Mouse (Mus musculus) liver, embryonic 13.5 days (tissue): ENCODE results near the gene Tm9sf2. TPM values are rescaled to one million over a fixed set of nuclear protein-coding genes. Genes with fewer than 3 reads are reported as not detected.
"Not testable (repeated sequence)": the region's sequence is repeated elsewhere in the genome, so short reads cannot be mapped to it uniquely, and the experiment has no call there.

ENCODE experiments used
- ATAC-seq: fragments of 200-750 bp; cut with Nextera tagmentation; 2 replicates; pipeline ENCODE4 v1.8.0; 2017; ENCODE audit warnings: low read depth, mild to moderate bottlenecking, moderate number of reproducible peaks, moderate library complexity
- DNase-seq: peaks from one replicate; pipeline ENCODE4 v3.0.0; 2022
- H3K27ac ChIP-seq: fragments of 300-500 bp; sonication (generic); 2 replicates; pipeline ENCODE4 v1.5.1; 2015; ENCODE audit warnings: moderate library complexity, mild to moderate bottlenecking, inconsistent platforms
- H3K27me3 ChIP-seq: fragments of 300-500 bp; sonication (generic); 2 replicates; pipeline ENCODE4 v1.6.1; 2015; ENCODE audit warnings: mild to moderate bottlenecking, inconsistent platforms
- H3K36me3 ChIP-seq: fragments of 300-500 bp; sonication (generic); 2 replicates; pipeline ENCODE4 v1.6.1; 2015; ENCODE audit warnings: mild to moderate bottlenecking, inconsistent platforms
- H3K4me1 ChIP-seq: fragments of 300-500 bp; sonication (generic); replicated peaks from 2 replicates; pipeline ENCODE4 v1.6.1; 2015; ENCODE audit warnings: inconsistent platforms
- H3K4me2 ChIP-seq: fragments of 300-500 bp; sonication (generic); 2 replicates; pipeline ENCODE4 v1.6.1; 2015; ENCODE audit warnings: inconsistent platforms, mild to moderate bottlenecking, moderate library complexity
- H3K4me3 ChIP-seq: fragments of 300-500 bp; sonication (generic); replicated peaks from 2 replicates; pipeline ENCODE4 v1.5.1; 2015; ENCODE audit warnings: mild to moderate bottlenecking, inconsistent platforms
- H3K9ac ChIP-seq: fragments of 300-500 bp; sonication (generic); 2 replicates; pipeline ENCODE4 v1.6.1; 2015; ENCODE audit warnings: mild to moderate bottlenecking, inconsistent platforms
- H3K9me3 ChIP-seq: fragments of 300-500 bp; sonication (generic); replicated peaks from 2 replicates; pipeline ENCODE4 v1.6.1; 2016; ENCODE audit warnings: inconsistent platforms
- WGBS: fragments of 180-500 bp; shearing (Covaris S2); methylation state at CpG from one replicate; pipeline ENCODE4 v1.1.7; 2015; ENCODE audit not compliant: insufficient replicate concordance; 5-methylcytosine and 5-hydroxymethylcytosine counted together
- polyA plus RNA-seq: library from polyadenylated mRNA; unstranded; fragments of >200 nt; fragmentation: Nextera tagmentation; extraction: Ambion mirVana; gene quantifications from 2 replicates; pipeline ENCODE4 v1.2.1, GENCODE M21; 2015

The Tm9sf2 gene
- polyA plus RNA-seq, 1 experiment from 2014 or later: 77.9 TPM

DNA sequence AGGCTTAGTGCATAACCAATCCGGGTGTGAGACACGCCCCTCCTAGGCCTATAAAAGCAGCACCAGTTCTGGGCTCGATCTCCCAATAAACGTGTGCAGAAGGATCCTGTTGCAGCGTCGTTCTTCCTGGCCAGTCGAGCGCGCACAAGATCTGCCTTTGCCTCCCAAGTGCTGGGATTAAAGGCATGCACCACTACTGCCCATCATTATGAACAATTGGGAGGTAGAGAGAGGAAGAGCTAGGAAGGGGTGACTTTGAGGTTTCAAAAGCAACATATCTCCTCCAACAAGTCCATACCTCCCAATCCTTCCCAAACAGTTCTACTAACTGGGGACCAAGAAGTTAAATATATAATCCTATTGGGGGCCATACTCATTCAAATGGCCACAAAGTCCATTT is 4.9 kb upstream of the Tm9sf2 start:
- H3K9ac ChIP-seq, H3K4me3 ChIP-seq, H3K27me3 ChIP-seq, H3K36me3 ChIP-seq, H3K4me2 ChIP-seq, H3K9me3 ChIP-seq, H3K27ac ChIP-seq, ATAC-seq, DNase-seq: not testable (repeated sequence)
- peaks cover 20% of the 10 kb centered on the region for H3K4me1 ChIP-seq
- whole genome bisulfite sequencing: 83% methylated on average over 9 of the region's 9 CpGs

- DNase-seq (peak; percentile 95), ATAC-seq (peak; percentile 87)
- Histone ChIP-seq H3K27ac (peak overlapping the region; percentile 95), H3K9ac (peak overlapping the region; percentile 99), H3K27me3 (no peaks in the 10 kb centered on the region), H3K4me1 (peaks cover 39% of the 10 kb centered on the region), H3K4me2 (peak overlapping the region; percentile 91), H3K4me3 (peak overlapping the region; percentile 99), H3K36me3 (no peaks in the 10 kb centered on the region), H3K9me3 (no peaks in the 10 kb centered on the region)
- 1% methylated on average over 24 of the region's 24 CpGs for WGBS
These were observed 2.0 kb upstream of the Tm9sf2 start for GRCm38 (mm10) chr14:122104881-122105280.

- H3K9me3 ChIP-seq: no peaks in the 10 kb centered on the region
- H3K4me2 ChIP-seq: peak overlapping the region; percentile 91
- peak overlapping the region; percentile 99 for H3K9ac ChIP-seq
- 0 out of 2 replicates have a peak, but pooled peaks have one; percentile 2 for ATAC-seq
- 59% methylated on average over 16 of the region's 16 CpGs for WGBS
- no peak for DNase-seq
- peaks cover 39% of the 10 kb centered on the region for H3K4me1 ChIP-seq
- H3K4me3 ChIP-seq: peak overlapping the region; percentile 99
- H3K36me3 ChIP-seq: peaks cover 2% of the 10 kb centered on the region; the same call in 1 of the 2 replicates
- peak overlapping the region; percentile 95 for H3K27ac ChIP-seq
- H3K27me3 ChIP-seq: no peaks in the 10 kb centered on the region
These were observed 1.2 kb upstream of the Tm9sf2 start for GRCm38 (mm10) chr14:122105391-122106285.

- H3K4me3 ChIP-seq: peak overlapping the region; percentile 99
- no peaks in the 10 kb centered on the region for H3K27me3 ChIP-seq
- H3K9me3 ChIP-seq: no peaks in the 10 kb centered on the region
- ATAC-seq: peak; percentile 4; the same call in 1 of the 2 replicates
- 4% methylated on average over 44 of the region's 44 CpGs for WGBS
- peaks cover 51% of the 10 kb centered on the region for H3K4me1 ChIP-seq
- peak overlapping the region; percentile 99 for H3K9ac ChIP-seq
- H3K27ac ChIP-seq: peak overlapping the region; percentile 95
- DNase-seq: no peak
- H3K4me2 ChIP-seq: peak overlapping the region; percentile 91
- H3K36me3 ChIP-seq: peaks cover 19% of the 10 kb centered on the region
These were observed 810 bp downstream of the Tm9sf2 start for GRCm38 (mm10) chr14:122107481-122108214.

- DNase-seq: no peak
- WGBS: 76% methylated on average over 2 of the region's 2 CpGs
- H3K4me3 ChIP-seq: no peak overlapping the region
These were observed 4.8 kb downstream of the Tm9sf2 start for GRCm38 (mm10) chr14:122111681-122112080.

GRCm38 (mm10) chr14:122112311-122112710 is 5.5 kb downstream of the Tm9sf2 start:
- H3K4me3 ChIP-seq: no peak overlapping the region
- no peaks in the 10 kb centered on the region for H3K9me3 ChIP-seq
- DNase-seq (no peak), ATAC-seq (no peak)
- 68% methylated on average over 5 of the region's 5 CpGs for WGBS
- H3K36me3 ChIP-seq: peaks cover 19% of the 10 kb centered on the region
- H3K4me1 ChIP-seq: peaks cover 31% of the 10 kb centered on the region
- no peak overlapping the region for H3K4me2 ChIP-seq
- H3K9ac ChIP-seq: no peak overlapping the region
- no peaks in the 10 kb centered on the region for H3K27me3 ChIP-seq
- no peak overlapping the region for H3K27ac ChIP-seq

More at GRCm38 (mm10) chr14:122111681-122112080, 4.8 kb downstream of the Tm9sf2 start:
- H3K4me1 ChIP-seq: peaks cover 31% of the 10 kb centered on the region
- no peak overlapping the region for H3K27ac ChIP-seq
- H3K36me3 ChIP-seq: peaks cover 19% of the 10 kb centered on the region
- H3K9me3 ChIP-seq: no peaks in the 10 kb centered on the region
- H3K9ac ChIP-seq: no peak overlapping the region
- ATAC-seq: no peak
- no peak overlapping the region for H3K4me2 ChIP-seq
- no peaks in the 10 kb centered on the region for H3K27me3 ChIP-seq

DNA sequence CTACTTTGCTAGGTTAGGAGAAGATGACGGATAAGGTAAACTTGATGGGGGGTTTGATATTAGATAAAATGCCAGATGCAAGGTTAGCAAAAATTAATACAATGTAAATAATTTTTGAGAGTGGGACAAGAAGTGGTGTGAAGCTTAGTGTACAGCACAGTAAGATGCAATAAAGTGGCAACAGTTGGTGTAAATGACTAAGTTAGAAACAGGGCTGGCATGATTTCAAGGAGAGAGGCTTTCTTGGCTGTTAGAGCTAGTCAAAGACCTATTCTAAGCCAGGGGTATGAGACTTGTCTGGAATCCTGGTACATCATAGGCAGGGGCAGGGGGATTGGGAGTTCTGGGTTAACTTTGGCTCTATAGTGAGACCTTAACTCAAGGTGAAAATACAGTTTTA is 9.4 kb downstream of the Tm9sf2 start:
- H3K4me2 ChIP-seq: no peak overlapping the region
- no peaks in the 10 kb centered on the region for H3K9me3 ChIP-seq
- no peak for ATAC-seq
- no peak overlapping the region for H3K27ac ChIP-seq
- no peaks in the 10 kb centered on the region for H3K27me3 ChIP-seq
- H3K4me3 ChIP-seq: no peak overlapping the region
- WGBS: 89% methylated on average over 1 of the region's 1 CpGs
- no peak overlapping the region for H3K9ac ChIP-seq
- H3K4me1 ChIP-seq: peaks cover 17% of the 10 kb centered on the region
- peaks cover 12% of the 10 kb centered on the region for H3K36me3 ChIP-seq
- no peak for DNase-seq

GRCm38 (mm10) chr14:122130111-122130797 is 23.4 kb downstream of the Tm9sf2 start:
- H3K9ac ChIP-seq: no peak overlapping the region
- H3K27me3 ChIP-seq: no peaks in the 10 kb centered on the region
- H3K27ac ChIP-seq: no peak overlapping the region
- 0 out of 2 replicates have a peak, but pooled peaks have one; percentile 43 for ATAC-seq
- no peak for DNase-seq
- no peaks in the 10 kb centered on the region for H3K9me3 ChIP-seq
- H3K36me3 ChIP-seq: peaks cover 43% of the 10 kb centered on the region
- WGBS: 72% methylated on average over 5 of the region's 5 CpGs
- H3K4me2 ChIP-seq: no peak overlapping the region
- no peaks in the 10 kb centered on the region for H3K4me1 ChIP-seq
- no peak overlapping the region for H3K4me3 ChIP-seq

DNA sequence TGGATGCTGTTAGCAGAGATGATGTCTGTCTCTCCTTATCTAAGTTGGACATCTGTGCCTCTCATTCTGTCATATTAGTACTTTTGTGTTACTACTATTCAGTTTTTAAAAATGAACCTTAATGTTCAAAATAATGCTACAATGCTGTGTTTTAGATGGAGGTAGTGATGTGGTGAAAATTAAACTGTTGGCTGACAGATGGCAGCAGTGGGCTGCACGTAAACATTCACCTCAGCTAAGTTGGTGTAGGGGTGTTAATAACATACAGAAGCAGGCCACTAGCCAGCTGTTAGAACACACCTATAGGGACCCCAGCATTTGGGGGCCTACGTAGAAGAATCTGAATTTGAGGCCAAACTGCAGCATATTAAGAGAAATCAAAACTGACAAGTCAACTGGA is 24.8 kb downstream of the Tm9sf2 start:
- no peaks in the 10 kb centered on the region for H3K4me1 ChIP-seq
- H3K27ac ChIP-seq: no peak overlapping the region
- H3K27me3 ChIP-seq: no peaks in the 10 kb centered on the region
- peaks cover 37% of the 10 kb centered on the region for H3K36me3 ChIP-seq
- no peaks in the 10 kb centered on the region for H3K9me3 ChIP-seq
- no peak overlapping the region for H3K4me3 ChIP-seq
- no peak overlapping the region for H3K9ac ChIP-seq
- 84% methylated on average over 2 of the region's 2 CpGs for WGBS
- no peak overlapping the region for H3K4me2 ChIP-seq
- no peak for DNase-seq
- no peak for ATAC-seq

DNA sequence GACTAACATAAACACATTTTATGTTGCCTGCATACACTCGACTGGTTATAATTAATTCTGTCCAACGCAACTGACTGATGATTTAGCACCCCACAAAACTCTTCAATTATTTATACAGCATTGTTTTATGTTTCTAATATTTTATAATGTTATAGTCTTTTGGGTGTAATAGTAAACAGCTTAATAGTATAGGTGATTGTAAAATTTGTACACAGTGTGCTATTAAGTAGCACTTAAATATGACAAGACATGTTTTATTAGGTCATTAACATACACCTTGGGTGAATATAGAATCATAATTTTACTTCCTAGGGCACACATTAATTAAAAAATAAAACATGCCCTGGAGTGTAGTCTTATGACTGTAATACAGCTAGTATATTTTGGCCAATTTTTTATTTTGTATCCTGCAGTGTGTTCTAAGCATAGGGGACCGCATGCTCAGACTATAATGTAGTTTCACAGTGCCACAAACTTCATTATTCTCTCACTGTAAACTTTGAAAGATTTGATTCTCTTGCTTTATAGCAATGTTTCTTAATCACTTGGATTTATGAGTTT is 29.6 kb downstream of the Tm9sf2 start:
- no peak for ATAC-seq
- H3K27ac ChIP-seq: no peak overlapping the region
- 83% methylated on average over 3 of the region's 3 CpGs for WGBS

DNA sequence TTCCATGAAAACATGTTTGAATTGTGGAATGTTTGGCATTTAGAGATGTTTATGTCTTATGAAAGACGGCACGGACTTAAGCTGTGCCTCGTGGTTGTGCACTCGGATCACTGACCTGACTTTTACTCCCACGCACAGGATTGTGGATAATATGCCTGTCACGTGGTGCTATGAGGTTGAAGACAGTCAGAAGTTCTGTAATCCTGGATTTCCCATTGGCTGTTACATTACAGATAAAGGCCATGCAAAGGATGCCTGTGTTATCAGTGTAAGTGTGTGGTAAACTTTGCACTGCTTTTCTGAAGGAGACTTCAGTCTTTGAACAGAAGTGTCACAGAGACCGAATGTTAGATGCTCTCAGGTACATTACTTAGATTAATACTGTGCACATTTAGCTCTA is 30.4 kb downstream of the Tm9sf2 start:
- no peak for ATAC-seq
- H3K36me3 ChIP-seq: peaks cover 56% of the 10 kb centered on the region
- no peak for DNase-seq
- H3K9ac ChIP-seq: no peak overlapping the region
- H3K27ac ChIP-seq: no peak overlapping the region
- H3K4me3 ChIP-seq: no peak overlapping the region
- WGBS: 75% methylated on average over 7 of the region's 7 CpGs
- no peak overlapping the region for H3K4me2 ChIP-seq
- H3K4me1 ChIP-seq: no peaks in the 10 kb centered on the region
- H3K9me3 ChIP-seq: no peaks in the 10 kb centered on the region
- no peaks in the 10 kb centered on the region for H3K27me3 ChIP-seq

More for the DNA sequence above, 29.6 kb downstream of the Tm9sf2 start:
- peaks cover 49% of the 10 kb centered on the region for H3K36me3 ChIP-seq
- H3K4me2 ChIP-seq: no peak overlapping the region
- no peaks in the 10 kb centered on the region for H3K4me1 ChIP-seq
- H3K9ac ChIP-seq: no peak overlapping the region
- H3K4me3 ChIP-seq: no peak overlapping the region
- H3K9me3 ChIP-seq: no peaks in the 10 kb centered on the region
- no peaks in the 10 kb centered on the region for H3K27me3 ChIP-seq
- DNase-seq: no peak
